Mouse (Mus musculus): ENCODE measurements around the gene Tapbp.

Tapbp gene

GRCm38 (mm10) chr17:33925406-33926116 lies 9.9 kb downstream of the Tapbp start:
- no peak for DNase-seq

DNA sequence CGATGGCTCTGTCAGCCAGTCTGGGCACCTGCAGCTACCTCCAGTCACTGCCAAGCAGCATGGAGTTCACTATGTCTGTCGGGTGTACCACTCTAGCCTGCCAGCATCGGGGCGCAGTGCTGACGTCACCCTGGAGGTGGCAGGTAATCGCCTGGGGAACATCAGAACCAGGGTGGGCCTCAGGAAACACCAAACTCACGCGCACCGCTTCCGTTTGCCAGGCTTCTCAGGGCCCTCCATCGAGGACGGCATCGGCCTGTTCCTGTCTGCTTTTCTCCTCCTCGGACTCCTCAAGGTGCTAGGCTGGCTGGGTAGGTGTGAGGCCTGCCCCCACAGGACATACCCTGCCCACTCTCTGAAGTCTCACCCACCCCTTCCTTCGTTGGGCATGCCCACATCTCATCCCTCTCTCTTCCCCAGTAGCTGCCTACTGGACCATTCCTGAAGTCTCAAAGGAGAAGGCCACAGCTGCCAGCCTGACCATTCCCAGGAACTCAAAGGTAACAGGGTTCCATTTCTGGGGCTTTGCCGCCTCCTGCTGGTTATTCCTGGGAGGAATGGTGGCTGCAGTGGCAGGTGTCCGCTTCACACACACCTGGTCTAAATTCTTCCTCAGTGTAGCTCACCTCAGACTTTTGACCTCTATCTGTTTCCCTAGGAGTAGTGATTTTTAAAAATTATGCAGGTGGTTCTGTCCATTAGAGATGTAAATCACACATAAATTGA lies 10.7 kb downstream of the Tapbp start:
- DNase-seq, result no peak

DNA sequence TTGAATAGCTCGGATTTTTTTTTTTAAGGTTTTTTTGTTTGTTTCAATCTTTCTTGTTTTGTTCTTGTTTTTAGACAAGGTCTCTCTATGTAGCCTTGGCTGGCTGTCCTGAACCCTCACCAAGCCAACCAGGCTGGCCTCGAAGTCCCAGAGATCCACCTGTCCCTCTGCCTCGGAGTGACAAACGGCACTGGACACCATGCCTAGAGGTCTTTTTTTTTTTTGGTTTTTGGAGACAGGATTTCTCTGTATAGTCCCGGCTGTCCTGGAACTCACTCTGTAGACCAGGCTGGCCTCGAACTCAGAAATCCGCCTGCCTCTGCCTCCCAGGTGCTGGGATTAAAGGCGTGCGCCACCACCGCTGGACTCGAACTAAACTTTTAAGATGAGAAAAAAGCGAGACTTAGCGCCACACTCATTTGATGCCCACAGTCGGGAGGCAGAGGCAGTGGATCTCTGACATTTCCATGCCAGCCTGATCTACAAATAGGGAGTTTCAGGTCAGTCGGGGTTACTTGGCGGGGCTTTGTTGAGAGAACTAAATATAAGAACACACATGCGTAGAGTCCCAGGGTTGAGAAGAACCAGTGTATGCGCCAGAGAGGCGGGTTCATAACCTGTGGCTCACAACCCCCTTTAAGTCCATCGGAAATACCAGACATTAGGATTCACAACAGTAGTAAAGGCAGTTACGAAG lies 12.7 kb downstream of the Tapbp start:
- no peak for DNase-seq

GRCm38 (mm10) chr17:33929371-33930279 lies 13.9 kb downstream of the Tapbp start, which contains the start of gene Rgl2:
Gene Rgl2 (plus strand): TSS chr17:33929543.
- peak; percentile 94 for DNase-seq

DNA sequence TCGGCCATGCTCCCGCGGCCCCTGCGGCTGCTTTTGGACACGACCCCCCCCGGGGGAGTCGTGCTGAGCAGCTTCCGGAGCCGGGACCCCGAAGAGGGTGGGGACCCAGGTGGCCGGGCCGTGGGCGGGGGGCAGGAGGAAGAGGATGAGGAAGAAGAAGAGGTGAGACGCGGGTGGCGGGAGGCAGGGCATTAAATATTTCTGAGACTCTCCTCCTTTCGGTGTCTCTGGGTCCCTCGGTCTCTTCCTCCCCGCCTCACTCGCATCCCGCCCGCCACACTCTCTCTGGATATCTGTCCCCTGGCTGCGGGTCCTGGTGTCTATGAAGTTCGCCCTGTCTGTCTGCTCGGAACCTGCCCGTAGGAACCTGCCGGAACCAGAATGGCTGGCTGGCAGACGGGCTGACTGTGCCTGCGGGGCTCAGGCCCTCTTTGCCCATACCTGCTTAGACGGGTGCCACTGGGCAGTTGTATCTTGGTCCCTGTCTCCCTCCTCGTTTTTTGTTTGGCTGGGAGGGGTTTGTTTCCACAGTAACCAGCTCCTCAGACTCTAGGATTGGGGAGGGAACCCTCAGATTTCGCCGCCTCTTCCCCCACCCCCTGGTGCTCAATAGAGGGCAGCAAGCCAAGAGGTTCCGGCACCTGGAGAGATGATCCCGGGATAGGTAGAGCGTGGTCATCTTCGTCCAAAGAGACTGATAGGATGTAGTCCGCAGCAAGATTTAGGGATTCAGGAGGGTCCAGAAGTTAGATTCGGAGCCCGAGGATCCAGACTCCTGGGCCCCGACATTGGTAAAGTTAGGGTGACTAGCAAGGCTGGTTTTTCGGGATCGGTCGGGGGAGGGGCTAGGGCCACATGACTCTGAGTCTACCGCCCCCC lies 14.8 kb downstream of the Tapbp start:
- peak; percentile 60 for DNase-seq

DNA sequence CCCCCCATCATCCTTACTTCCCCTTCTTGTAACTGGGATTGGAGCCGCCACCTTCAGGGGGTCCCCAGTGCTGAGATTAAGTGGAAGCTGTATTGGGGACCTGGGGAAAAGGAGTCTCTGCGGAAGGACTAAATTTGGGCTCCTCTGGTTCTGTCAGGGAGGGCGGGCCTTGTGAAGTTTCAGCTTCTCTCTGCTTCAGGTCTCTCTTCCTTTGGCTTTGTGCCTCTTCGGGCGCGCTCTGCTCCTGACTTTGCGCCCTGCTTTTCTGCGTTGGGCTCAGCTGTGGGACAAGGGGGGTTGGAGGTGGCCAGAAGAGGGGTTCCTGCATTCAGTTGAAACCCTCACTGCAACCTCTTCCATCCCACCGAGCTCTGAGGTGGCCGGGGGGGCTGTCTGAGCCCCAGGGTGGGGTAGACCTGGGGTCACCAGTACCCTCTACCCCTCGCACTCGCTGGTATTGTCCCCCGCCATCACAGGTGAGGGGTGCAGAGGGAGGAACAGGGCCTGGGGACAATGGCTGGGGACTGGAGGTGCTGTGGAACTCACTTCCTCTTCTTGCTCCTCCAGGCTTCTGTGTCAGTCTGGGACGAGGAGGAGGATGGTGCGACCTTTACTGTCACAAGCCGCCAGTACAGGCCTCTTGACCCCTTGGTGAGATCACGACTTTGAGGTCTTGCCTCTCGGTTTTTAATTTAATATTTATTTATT lies 15.6 kb downstream of the Tapbp start:
- DNase-seq, result no peak

DNA sequence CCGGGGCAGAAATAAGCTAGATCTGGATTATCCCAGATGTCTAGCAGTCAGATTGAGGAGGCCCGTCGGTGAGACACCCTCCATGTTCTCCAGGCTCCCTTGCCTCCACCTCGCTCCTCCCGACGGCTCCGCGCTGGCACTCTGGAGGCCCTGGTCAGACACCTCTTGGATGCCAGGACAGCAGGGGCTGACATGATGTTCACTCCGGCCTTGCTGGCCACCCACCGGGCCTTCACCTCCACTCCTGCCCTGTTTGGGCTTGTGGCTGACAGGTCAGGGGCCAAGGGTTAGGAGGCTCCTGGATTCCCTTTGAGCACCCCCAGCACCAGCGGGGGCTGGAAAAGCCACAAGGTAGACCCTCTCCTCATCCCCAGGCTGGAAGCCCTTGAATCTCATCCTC lies 16.2 kb downstream of the Tapbp start:
- no peak for DNase-seq

GRCm38 (mm10) chr17:33932448-33932847 lies 16.7 kb downstream of the Tapbp start:
- DNase-seq, result no peak

- DNase-seq, result no peak
Measured at GRCm38 (mm10) chr17:33932970-33933369, 17.3 kb downstream of the Tapbp start.

GRCm38 (mm10) chr17:33935422-33936055 lies 19.8 kb downstream of the Tapbp start:
- no peak for DNase-seq

DNA sequence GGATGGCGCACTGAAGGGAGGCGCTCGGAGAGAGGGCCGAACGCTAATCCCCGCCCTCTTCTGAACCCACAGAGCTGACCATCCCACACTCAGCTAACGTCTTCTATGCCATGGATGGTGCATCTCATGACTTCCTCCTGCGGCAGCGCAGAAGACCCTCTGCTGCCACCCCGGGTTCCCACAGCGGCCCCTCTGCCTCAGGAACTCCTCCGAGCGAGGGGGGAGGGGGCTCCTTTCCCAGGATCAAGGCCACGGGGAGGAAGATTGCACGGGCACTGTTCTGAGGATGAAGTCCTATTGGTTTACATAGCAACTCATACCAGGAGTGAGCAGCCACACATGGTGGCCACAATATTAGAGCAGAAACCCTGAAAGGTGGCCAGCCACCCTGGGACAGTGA lies 21.3 kb downstream of the Tapbp start:
- DNase-seq, result no peak

- no peak for DNase-seq
Measured at GRCm38 (mm10) chr17:33938783-33939182, 23.1 kb downstream of the Tapbp start.

DNA sequence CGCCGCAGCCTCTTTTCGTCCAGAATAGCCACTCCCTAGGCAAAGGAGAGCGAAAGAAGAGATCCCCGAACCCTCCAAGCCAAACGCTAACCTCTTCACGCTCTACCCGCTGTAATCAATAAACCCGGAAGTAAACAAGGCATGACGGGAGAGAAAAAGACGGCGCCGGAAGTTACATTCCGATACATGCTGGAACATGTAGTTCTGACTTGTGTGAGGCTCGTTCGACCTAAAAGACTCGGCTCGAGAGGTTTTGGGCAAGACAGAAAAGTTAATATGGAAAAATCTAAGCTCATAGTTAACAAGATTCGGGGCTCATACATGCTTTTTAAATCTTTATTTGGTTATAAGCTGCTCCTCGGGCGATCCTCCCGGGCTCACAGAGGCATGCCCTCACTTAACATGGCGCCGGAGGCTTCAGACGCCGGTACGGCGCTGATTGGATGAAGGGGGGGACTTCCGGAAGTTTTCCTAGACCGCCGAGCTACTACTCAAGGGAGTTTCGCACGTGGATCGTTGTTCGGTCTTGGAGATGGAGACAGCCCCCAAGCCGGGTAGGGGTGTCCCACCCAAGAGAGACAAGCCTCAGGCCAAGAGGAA lies 24.6 kb downstream of the Tapbp start, which contains the start of the genes Pfdn6 and Wdr46:
Gene Pfdn6, minus strand, starts transcription at position 138 of the 600 bp plus-strand sequence.
Gene Wdr46, plus strand, starts transcription at position 455 of the 600 bp plus-strand sequence.
- DNase-seq, result peak; percentile 88

DNA sequence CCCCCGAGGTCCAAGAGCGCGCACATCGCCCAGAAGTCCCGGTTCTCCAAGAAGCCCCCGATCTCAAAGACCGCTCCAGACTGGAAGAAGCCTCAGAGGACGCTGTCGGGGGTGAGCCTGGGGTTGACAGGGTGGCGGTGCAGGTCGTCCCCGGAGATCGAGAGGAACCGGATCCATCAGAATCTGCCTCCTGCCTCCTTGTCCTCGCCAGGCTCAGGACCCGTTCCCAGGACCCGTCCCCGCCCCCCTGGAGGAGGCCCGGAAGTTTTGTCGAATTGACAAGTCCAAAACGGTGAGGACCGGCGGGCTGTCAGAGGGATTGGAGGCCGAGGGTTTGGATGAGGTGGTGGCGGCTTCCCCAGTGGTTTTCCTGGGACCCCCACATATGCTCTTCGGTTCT lies 25.3 kb downstream of the Tapbp start:
- DNase-seq, result no peak

- no peak for DNase-seq
Measured at GRCm38 (mm10) chr17:33941381-33941780, 25.7 kb downstream of the Tapbp start.

DNA sequence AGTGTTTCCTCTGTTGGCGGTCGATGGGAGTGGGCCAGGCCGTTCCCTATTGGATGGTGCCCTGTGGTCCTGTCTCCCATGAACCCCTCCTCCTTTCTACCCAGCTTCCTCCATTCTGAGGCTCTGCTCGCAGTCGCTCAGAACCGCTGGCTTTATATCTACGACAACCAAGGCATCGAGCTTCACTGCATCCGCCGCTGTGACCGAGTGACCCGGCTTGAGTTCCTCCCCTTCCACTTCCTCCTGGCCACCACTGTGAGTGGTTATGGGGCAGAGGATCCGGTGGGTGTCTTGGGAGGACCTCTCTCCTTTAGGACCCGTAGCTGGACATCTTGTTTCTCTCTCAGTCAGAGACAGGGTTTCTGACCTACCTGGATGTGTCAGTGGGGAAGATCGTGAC lies 27.8 kb downstream of the Tapbp start:
- DNase-seq, result no peak

DNA sequence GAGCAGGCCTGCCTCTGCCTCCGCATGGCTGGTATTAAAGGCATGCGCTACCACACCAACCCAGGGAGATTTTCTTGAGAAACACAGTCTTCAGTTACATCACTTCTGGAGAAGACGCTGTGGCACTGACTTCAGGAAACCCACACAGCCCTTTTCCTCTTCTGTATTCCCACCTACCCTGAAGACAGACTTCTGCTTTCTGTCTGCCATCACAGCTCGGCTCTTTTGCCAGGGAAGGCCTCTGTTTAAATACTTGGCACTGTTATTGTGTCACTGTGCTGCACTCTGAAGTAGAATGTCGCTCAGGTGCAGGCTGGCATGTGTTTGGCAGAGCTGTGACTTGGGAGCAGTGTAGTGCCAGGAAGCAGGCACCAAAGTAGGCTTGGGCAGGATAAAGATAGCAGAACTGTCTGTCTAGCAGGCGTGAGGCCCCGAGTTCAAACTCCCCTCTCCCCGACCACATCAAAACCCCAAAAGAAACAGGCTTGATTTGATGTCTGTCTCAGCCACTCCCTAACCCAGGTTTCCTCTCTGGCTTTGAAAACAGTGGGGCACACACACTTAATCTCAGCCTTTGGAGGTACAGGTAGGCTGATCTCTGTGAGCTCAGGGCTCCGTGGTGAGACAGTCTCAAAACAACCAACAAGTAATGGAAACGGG lies 31.9 kb downstream of the Tapbp start:
- DNase-seq, result no peak

DNA sequence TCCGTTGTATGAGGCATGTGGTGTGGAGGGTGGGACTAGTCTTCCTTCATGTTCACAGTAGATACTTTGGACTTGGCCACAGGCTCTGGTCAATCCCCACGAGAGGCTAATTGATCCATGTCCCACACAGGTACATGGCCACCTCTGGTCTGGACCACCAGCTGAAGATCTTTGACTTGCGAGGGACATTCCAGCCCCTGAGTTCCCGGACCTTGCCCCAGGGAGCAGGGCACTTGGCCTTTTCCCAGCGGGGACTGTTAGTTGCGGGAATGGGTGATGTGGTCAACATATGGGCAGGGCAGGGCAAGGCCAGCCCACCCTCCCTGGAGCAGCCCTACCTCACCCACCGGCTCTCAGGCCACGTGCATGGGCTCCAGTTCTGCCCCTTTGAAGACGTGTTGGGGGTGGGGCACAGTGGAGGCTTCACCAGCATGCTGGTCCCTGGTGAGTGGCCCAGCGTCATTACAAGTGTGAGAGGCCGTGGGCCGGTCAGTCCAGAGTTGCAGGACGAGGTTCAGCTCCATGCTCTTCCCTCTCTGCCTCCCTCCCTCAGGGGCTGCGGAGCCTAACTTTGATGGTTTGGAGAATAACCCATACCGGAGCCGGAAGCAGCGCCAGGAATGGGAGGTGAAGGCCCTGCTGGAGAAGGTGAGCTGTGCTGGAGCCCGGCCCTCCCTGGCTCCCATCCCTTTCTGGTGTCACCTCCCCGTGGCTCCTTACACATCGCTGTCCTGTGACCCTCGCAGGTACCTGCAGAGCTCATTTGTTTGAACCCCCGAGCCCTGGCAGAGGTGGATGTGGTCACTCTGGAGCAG lies 32.6 kb downstream of the Tapbp start:
- DNase-seq, result no peak

Data from lung, postnatal 14 days (tissue).